Mouse (Mus musculus) layer of hippocampus, adult 2 months (tissue): ENCODE measurements around the gene Triml1. TPM values are rescaled to one million over a fixed set of nuclear protein-coding genes. Genes with fewer than 3 reads are reported as not detected.

ENCODE experiments used
- DNase-seq, 2 experiments: peaks; one replicate each; pipeline ENCODE4 v3.0.0; 2022; ENCODE audit warnings: low spot score in 2 of 2
- H3K27ac ChIP-seq: fragments of 200-600 bp; 2 replicates; pipeline ENCODE4 v1.8.1; 2022
- H3K4me3 ChIP-seq: fragments of 200-600 bp; 2 replicates; pipeline ENCODE4 v1.8.1; 2022; ENCODE audit warnings: mild to moderate bottlenecking
- CTCF ChIP-seq: fragments of 200-600 bp; conservative IDR thresholded peaks from 2 replicates; pipeline ENCODE4 v1.8.1; 2022; ENCODE audit warnings: antibody characterized with exemption, mild to moderate bottlenecking, moderate library complexity
- long read RNA-seq, 2 experiments: library from polyadenylated mRNA; stranded (forward); transcript quantifications; one replicate each; pipeline ENCODE4 v2.0.0; 2021; ENCODE audit warnings: borderline mapping rate in 2 of 2
- total RNA-seq, 2 experiments: library from RNA; stranded (reverse); gene quantifications; 2 replicates each; pipeline ENCODE4 v1.2.3; 2021

Triml1 gene
- total RNA-seq: not detected
- long read RNA-seq, experiment 1: 0 reads
- long read RNA-seq, experiment 2: 0 reads

- no peak for DNase-seq
- TF ChIP-seq CTCF: no peak
- no peak within 1 kb of the TSS for H3K27ac ChIP-seq
- H3K4me3 ChIP-seq: no peak within 1 kb of the TSS
Measured at GRCm38 (mm10) chr8:43141386-43141785, at the start of gene Triml1. Gene Triml1, minus strand, starts transcription at chr8:43141486.

GRCm38 (mm10) chr8:43182281-43182680 is 41.0 kb upstream of the Triml1 start:
- TF ChIP-seq CTCF: no peak
- H3K4me3 ChIP-seq: no peak overlapping the region
- no peak for DNase-seq
- H3K27ac ChIP-seq: no peak overlapping the region

- TF ChIP-seq CTCF: no peak
- no peak for DNase-seq
- no peak within 1 kb of the TSS for H3K4me3 ChIP-seq
- H3K27ac ChIP-seq: no peak within 1 kb of the TSS
Measured at GRCm38 (mm10) chr8:43180054-43180690, 38.9 kb upstream of the Triml1 start, which contains the start of gene Triml2. Gene Triml2, plus strand, starts transcription at chr8:43180541.

- no peak overlapping the region for H3K27ac ChIP-seq
- TF ChIP-seq CTCF: no peak
- H3K4me3 ChIP-seq: no peak overlapping the region
- no peak for DNase-seq
Measured at GRCm38 (mm10) chr8:43179189-43179588, 37.9 kb upstream of the Triml1 start.

- no peak overlapping the region for H3K27ac ChIP-seq
- H3K4me3 ChIP-seq: no peak overlapping the region
- no peak for DNase-seq
- peak; percentile 56 for TF ChIP-seq CTCF
Measured at GRCm38 (mm10) chr8:43178263-43178662, 37.0 kb upstream of the Triml1 start.

GRCm38 (mm10) chr8:43176766-43177486 is 35.6 kb upstream of the Triml1 start:
- no peak overlapping the region for H3K4me3 ChIP-seq
- no peak for DNase-seq
- no peak for TF ChIP-seq CTCF
- no peak overlapping the region for H3K27ac ChIP-seq

GRCm38 (mm10) chr8:43169249-43169755 is 28.0 kb upstream of the Triml1 start:
- TF ChIP-seq CTCF: no peak
- Histone ChIP-seq H3K4me3 (no peak overlapping the region), H3K27ac (no peak overlapping the region)
- no peak for DNase-seq

- DNase-seq: no peak
- no peak for TF ChIP-seq CTCF
- H3K4me3 ChIP-seq: no peak overlapping the region
- H3K27ac ChIP-seq: no peak overlapping the region
Measured at GRCm38 (mm10) chr8:43168083-43168482, 26.8 kb upstream of the Triml1 start.

- no peak overlapping the region for H3K27ac ChIP-seq
- TF ChIP-seq CTCF: no peak
- no peak overlapping the region for H3K4me3 ChIP-seq
- no peak for DNase-seq
Measured at GRCm38 (mm10) chr8:43164453-43164852, 23.2 kb upstream of the Triml1 start.

GRCm38 (mm10) chr8:43163255-43163654 is 22.0 kb upstream of the Triml1 start:
- DNase-seq: no peak
- no peak overlapping the region for H3K27ac ChIP-seq
- TF ChIP-seq CTCF: no peak
- H3K4me3 ChIP-seq: no peak overlapping the region

- no peak overlapping the region for H3K27ac ChIP-seq
- DNase-seq: no peak
- no peak overlapping the region for H3K4me3 ChIP-seq
- TF ChIP-seq CTCF: peak; percentile 48
Measured at GRCm38 (mm10) chr8:43149307-43149706, 8.0 kb upstream of the Triml1 start.

GRCm38 (mm10) chr8:43111205-43111827 is 30.0 kb downstream of the Triml1 start:
- no peak for DNase-seq
- Histone ChIP-seq H3K4me3 (no peak overlapping the region), H3K27ac (no peak overlapping the region)
- TF ChIP-seq CTCF: no peak

Other genes with a start within 250 kb of the Triml1 start
- not detected for gene Triml2, start 39.1 kb upstream of the Triml1 start, total RNA-seq
- not detected for gene Zfp42, start 165.5 kb upstream of the Triml1 start, total RNA-seq